Mouse (Mus musculus) cerebellum, postnatal 36 days (tissue): ENCODE measurements around the gene Mybph.
A peak's percentile ranks its signal among the peaks of the same experiment; 100 is the strongest.
"Not testable (repeated sequence)": the region's sequence is repeated elsewhere in the genome, so short reads cannot be mapped to it uniquely, and the experiment has no call there.

ENCODE experiments used
- DNase-seq, 2 experiments: peaks; one replicate each; pipeline ENCODE4 v3.0.0; 2021 to 2022; ENCODE audit warnings: mixed read lengths in 2 of 2

The Mybph gene

GRCm38 (mm10) chr1:134233681-134234454, 40.6 kb downstream of the Mybph start:
- peak; percentile 63 to 74 for DNase-seq

DNA sequence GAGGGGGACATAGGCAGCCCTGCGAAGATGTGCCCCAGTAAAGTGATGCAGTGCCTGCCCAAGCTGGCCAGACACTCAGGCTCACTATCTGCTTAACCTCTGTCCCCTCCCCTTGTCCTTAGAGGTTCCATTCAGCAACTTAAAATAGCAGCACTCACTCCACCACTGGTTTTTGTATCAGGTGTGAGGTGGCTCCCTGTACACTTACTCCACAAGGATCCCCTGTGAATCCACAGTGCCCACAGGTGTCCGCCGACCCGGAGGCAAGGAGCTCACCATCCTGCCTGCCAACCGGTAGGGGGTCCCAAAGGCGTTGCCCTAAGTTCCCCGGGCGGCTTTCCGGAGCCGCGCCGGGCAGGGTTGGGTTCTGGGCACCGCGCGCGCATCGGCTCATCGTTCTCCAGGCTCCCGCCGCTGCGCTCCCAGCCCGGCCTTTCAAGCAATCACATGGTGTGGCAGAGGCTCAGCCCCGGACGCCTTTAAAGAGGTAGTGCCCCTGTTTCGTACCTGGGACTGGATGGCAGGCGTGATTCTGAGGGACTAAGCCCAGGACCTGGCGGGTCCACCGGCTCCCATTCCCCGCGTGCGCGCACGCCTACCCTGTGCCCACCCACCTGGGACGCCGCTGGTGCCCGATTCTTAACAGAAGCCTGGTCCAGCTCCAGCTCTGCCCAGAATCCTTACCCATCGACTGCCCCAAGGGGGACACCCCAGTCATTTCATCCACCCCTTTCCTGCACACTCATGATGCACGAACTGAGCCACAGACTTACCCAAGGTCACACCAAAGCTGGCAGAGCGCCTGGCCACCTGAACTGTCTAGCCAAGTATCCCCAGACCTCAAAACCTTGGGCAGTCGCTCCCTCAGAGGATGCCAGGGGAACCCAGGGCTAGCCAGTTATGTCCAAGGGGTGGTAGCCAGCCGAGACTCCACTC, 41.5 kb downstream of the Mybph start:
- DNase-seq = peak; percentile 85 to 86

- no peak for DNase-seq
Observed at GRCm38 (mm10) chr1:134235391-134235921, 42.2 kb downstream of the Mybph start, which contains the start of gene Adora1. Gene Adora1 (minus strand): TSS chr1:134235431.

DNA sequence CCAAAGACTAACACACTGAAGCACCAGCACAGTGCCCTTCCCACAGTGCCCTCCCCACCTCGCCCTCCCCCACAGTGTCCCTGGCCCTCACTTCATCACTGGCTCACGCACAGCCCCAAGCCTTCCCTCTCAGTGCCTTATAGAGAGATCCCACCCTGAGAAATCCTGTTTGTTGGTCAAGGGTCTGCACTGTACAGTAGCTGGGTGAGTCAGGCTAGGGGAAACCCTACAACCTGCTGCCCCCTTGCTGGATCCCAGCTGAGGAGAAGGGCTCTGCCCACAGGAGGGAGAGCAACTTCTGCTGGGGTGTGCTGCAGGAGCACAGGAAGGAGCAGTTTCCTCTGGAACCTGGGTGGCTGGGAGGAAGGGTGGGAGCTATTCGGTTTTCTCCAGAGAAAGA, 42.9 kb downstream of the Mybph start:
- no peak for DNase-seq

DNA sequence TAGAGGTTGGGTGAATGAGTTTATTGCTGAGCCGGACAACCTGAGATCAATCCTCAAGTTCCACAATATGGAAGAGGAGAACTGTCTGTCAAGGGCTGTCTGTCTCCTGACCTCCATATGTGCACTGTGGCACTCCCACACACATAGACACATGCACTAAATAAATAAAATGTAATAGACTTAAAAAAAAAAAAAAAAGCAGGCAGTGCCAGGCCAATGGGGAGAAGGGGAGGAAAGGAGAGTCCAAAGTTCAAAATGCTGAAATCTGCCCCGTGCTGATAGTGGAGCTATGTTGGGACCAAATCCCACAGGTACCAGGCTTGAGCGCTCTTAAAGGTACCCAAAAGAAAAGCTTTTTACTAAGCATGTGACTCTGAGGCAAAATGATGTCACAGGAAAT, 44.2 kb downstream of the Mybph start:
- DNase-seq = no peak

- DNase-seq = no peak
Observed at GRCm38 (mm10) chr1:134240701-134241100, 47.5 kb downstream of the Mybph start.

DNA sequence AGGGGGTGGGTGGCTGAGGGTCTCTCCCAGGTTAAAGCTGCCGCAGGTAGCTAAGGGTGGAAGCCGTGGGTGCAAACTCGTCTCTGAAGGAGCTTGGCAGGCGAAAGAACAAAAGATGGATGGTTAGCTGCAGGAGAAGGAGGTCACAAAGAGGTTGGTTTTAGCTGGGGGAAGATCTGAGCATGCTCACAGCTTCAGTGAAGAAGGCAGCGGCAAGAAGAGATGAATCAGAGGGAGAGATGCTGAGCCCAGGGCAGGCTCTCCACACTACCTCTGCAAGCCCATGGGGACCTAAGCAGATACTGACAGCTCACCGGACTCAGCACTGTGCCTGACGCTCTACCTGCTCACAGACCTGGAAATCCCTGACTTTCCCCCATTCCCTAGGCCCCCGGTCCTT, 48.0 kb downstream of the Mybph start:
- no peak for DNase-seq

DNA sequence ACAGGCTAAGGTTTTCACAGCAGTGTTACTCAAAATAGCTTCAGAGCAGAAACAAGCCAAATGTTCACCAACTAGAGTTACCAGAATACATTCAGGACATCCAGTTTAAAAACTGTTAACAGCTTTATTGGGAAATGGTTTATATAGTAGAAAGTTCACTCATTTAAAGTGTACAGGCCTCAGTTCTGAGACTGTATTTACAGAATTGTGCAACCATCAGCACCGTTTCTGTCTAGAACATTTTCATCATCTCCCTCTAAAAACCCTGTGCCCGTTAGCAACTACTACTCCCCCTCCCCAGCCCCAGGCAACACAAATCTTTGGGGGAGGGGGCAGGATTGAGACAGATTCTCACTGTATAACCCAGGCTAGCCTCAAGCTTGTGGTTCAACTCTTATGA, 49.0 kb downstream of the Mybph start:
- DNase-seq = no peak

- DNase-seq = no peak
Observed at GRCm38 (mm10) chr1:134243505-134243904, 50.3 kb downstream of the Mybph start.

DNA sequence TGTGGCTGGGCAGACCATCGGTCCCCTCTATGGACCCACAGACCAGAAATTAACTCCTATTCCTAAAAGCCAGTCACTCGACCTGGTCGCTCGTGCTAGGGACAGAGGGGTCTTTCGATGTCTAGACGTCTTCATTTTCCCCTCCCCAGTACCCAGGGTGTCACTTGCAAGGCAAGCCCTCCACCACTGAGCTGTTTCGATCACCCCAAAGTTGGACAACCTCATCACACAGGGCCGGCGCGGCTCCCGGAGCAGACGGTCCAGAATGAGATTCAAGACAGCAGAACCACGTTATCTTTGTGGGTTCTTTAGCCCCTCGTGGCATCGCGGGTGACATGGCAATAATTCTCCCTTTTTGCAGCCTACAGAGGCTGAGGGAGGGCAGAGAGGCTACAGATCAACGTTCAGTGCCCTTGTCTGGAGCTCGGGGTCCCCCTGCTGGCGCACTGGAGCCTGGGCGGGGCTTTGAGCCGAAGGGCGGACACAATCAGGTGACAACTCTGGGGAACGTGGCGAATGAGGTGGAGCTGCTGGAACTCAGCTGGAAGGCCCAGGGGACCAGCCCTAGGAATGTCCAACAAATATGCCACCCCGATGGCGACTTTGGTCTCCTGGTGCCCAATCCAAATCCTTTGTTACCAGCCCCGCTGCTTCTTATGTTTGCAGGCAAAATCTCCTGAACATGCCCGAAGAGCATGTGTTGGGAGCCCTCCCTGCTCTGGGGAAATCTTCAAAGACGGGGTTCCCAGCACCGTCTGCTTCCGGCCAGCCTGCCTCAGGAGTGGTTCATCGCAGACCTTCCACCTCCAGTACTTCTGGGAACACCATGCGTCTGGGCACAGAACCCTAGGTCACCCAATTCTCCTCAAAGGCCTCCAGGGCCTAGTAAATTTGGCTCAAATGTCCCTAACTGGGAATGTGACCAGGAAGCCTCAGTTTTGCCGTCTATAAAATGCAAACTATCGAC, 51.0 kb downstream of the Mybph start:
- DNase-seq = peak; percentile 95 to 97

- peak in 1 of 2 experiments; percentile 38 for DNase-seq
Observed at GRCm38 (mm10) chr1:134245004-134245717, 51.9 kb downstream of the Mybph start.

- DNase-seq = no peak
Observed at GRCm38 (mm10) chr1:134246590-134246989, 53.3 kb downstream of the Mybph start.

GRCm38 (mm10) chr1:134249681-134250080, 56.4 kb downstream of the Mybph start:
- DNase-seq = not testable (repeated sequence)
